Mouse (Mus musculus) forebrain, embryonic 14.5 days (tissue): ENCODE measurements at regions not wholly inside any gene's neighbourhood (a gene's known extent, or its start where the extent isn't known, plus 50 kb on each side); places are given as distances from the start of the nearest gene placed in this dataset.

Experiments
- ATAC-seq: fragments of 200-750 bp; cut with Nextera tagmentation; 2 replicates; pipeline ENCODE4 v1.8.0; 2017; ENCODE audit warnings: mild to moderate bottlenecking, moderate library complexity
- DNase-seq: peaks from one replicate; pipeline ENCODE4 v3.0.0-alpha.2; 2015; ENCODE audit warnings: low spot score
- H3K27ac ChIP-seq: fragments of 300-500 bp; sonication (generic); 2 replicates; pipeline ENCODE4 v1.5.1; 2014; ENCODE audit warnings: low read depth, mild to moderate bottlenecking, control low read depth, low read length, moderate library complexity
- H3K27me3 ChIP-seq: fragments of 300-500 bp; sonication (generic); replicated peaks from 2 replicates; pipeline ENCODE4 v1.6.1; 2014; ENCODE audit warnings: low read length, control low read depth, mixed read lengths; ENCODE audit not compliant: control insufficient read depth, insufficient read depth
- H3K36me3 ChIP-seq: fragments of 300-500 bp; sonication (generic); 2 replicates; pipeline ENCODE4 v1.6.1; 2014; ENCODE audit warnings: low read length, control low read depth; ENCODE audit not compliant: control insufficient read depth, insufficient read depth
- H3K4me1 ChIP-seq: fragments of 300-500 bp; sonication (generic); 2 replicates; pipeline ENCODE4 v1.6.1; 2014; ENCODE audit warnings: antibody characterized with exemption, low read length, control low read depth; ENCODE audit not compliant: control insufficient read depth, insufficient read depth
- H3K4me2 ChIP-seq: fragments of 300-500 bp; sonication (generic); 2 replicates; pipeline ENCODE4 v1.6.1; 2014; ENCODE audit warnings: mild to moderate bottlenecking, control low read depth, low read length
- H3K4me3 ChIP-seq: fragments of 300-500 bp; sonication (generic); 2 replicates; pipeline ENCODE4 v1.5.1; 2014; ENCODE audit warnings: low read depth, low read length, control low read depth
- H3K9ac ChIP-seq: fragments of 300-500 bp; sonication (generic); 2 replicates; pipeline ENCODE4 v1.6.1; 2014; ENCODE audit warnings: mild to moderate bottlenecking, low read length, control low read depth, moderate library complexity
- H3K9me3 ChIP-seq: fragments of 300-500 bp; sonication (generic); replicated peaks from 2 replicates; pipeline ENCODE4 v1.6.1; 2016; ENCODE audit warnings: low read length, control low read depth, mixed read lengths; ENCODE audit not compliant: control insufficient read depth
- WGBS: fragments of 180-500 bp; shearing (Covaris S2); extraction: QIAGEN DNeasy Blood & Tissue Kit; methylation state at CpG from one replicate; pipeline ENCODE4 v1.1.7; 2014; 5-methylcytosine and 5-hydroxymethylcytosine counted together

GRCm38 (mm10) chr12:10445738-10446137 lies 55.2 kb downstream of the Rdh14 start:
- H3K36me3 ChIP-seq, result no peaks in the 10 kb centered on the region
- no peak for ATAC-seq
- WGBS, result 83% methylated on average over 1 of the region's 1 CpGs

GRCm38 (mm10) chr12:10457960-10458655 lies 67.5 kb downstream of the Rdh14 start:
- H3K36me3 ChIP-seq, result no peaks in the 10 kb centered on the region
- no peaks in the 10 kb centered on the region for H3K4me1 ChIP-seq
- DNase-seq (no peak), ATAC-seq (no peak)
- H3K27me3 ChIP-seq, result no peaks in the 10 kb centered on the region
- 90% methylated on average over 1 of the region's 1 CpGs for WGBS
- no peak overlapping the region for H3K4me3 ChIP-seq
- H3K4me2 ChIP-seq, result no peak overlapping the region
- no peak overlapping the region for H3K9ac ChIP-seq
- H3K9me3 ChIP-seq, result no peaks in the 10 kb centered on the region
- H3K27ac ChIP-seq, result no peak overlapping the region

More at GRCm38 (mm10) chr12:10445738-10446137, 55.2 kb downstream of the Rdh14 start:
- no peaks in the 10 kb centered on the region for H3K27me3 ChIP-seq
- H3K9ac ChIP-seq, result no peak overlapping the region
- H3K27ac ChIP-seq, result no peak overlapping the region
- H3K4me1 ChIP-seq, result no peaks in the 10 kb centered on the region
- no peak overlapping the region for H3K4me2 ChIP-seq
- no peak overlapping the region for H3K4me3 ChIP-seq
- DNase-seq, result no peak
- no peaks in the 10 kb centered on the region for H3K9me3 ChIP-seq

- Histone ChIP-seq H3K4me3 (no peak overlapping the region), H3K9me3 (no peaks in the 10 kb centered on the region), H3K4me1 (no peaks in the 10 kb centered on the region), H3K4me2 (no peak overlapping the region), H3K9ac (no peak overlapping the region), H3K27me3 (no peaks in the 10 kb centered on the region), H3K27ac (no peak overlapping the region), H3K36me3 (no peaks in the 10 kb centered on the region)
- ATAC-seq (no peak), DNase-seq (no peak)
- WGBS, result 89% methylated on average over 7 of the region's 7 CpGs
Measured at GRCm38 (mm10) chr12:10461796-10462195, 71.2 kb downstream of the Rdh14 start.

GRCm38 (mm10) chr12:10462956-10463355 lies 72.4 kb downstream of the Rdh14 start:
- ATAC-seq (no peak), DNase-seq (no peak)
- Histone ChIP-seq H3K4me3 (no peak overlapping the region), H3K9me3 (no peaks in the 10 kb centered on the region), H3K27me3 (no peaks in the 10 kb centered on the region), H3K4me2 (no peak overlapping the region), H3K9ac (no peak overlapping the region), H3K36me3 (no peaks in the 10 kb centered on the region), H3K4me1 (no peaks in the 10 kb centered on the region), H3K27ac (no peak overlapping the region)
- 60% methylated on average over 3 of the region's 3 CpGs for WGBS

GRCm38 (mm10) chr12:10473986-10474385 lies 83.4 kb downstream of the Rdh14 start:
- no peaks in the 10 kb centered on the region for H3K4me1 ChIP-seq
- no peak overlapping the region for H3K27ac ChIP-seq
- 85% methylated on average over 1 of the region's 1 CpGs for WGBS
- no peaks in the 10 kb centered on the region for H3K36me3 ChIP-seq
- no peak overlapping the region for H3K4me2 ChIP-seq
- ATAC-seq (no peak), DNase-seq (no peak)
- no peaks in the 10 kb centered on the region for H3K27me3 ChIP-seq
- H3K9ac ChIP-seq, result no peak overlapping the region
- no peak overlapping the region for H3K4me3 ChIP-seq
- no peaks in the 10 kb centered on the region for H3K9me3 ChIP-seq

- Histone ChIP-seq H3K36me3 (no peaks in the 10 kb centered on the region), H3K27ac (no peak overlapping the region), H3K4me3 (no peak overlapping the region), H3K9me3 (no peaks in the 10 kb centered on the region), H3K4me2 (no peak overlapping the region), H3K4me1 (no peaks in the 10 kb centered on the region), H3K9ac (no peak overlapping the region), H3K27me3 (no peaks in the 10 kb centered on the region)
- 46% methylated on average over 1 of the region's 1 CpGs for WGBS
- DNase-seq (no peak), ATAC-seq (no peak)
Measured at GRCm38 (mm10) chr12:10480781-10481180, 90.2 kb downstream of the Rdh14 start.

- DNase-seq (no peak), ATAC-seq (no peak)
- WGBS, result 89% methylated on average over 4 of the region's 4 CpGs
- H3K4me2 ChIP-seq, result no peak overlapping the region
- no peaks in the 10 kb centered on the region for H3K36me3 ChIP-seq
- H3K27me3 ChIP-seq, result no peaks in the 10 kb centered on the region
- no peak overlapping the region for H3K9ac ChIP-seq
- H3K9me3 ChIP-seq, result no peaks in the 10 kb centered on the region
- no peak overlapping the region for H3K4me3 ChIP-seq
- H3K4me1 ChIP-seq, result no peaks in the 10 kb centered on the region
- no peak overlapping the region for H3K27ac ChIP-seq
Measured at GRCm38 (mm10) chr12:10482294-10483010, 91.9 kb downstream of the Rdh14 start.

- H3K27me3 ChIP-seq, result no peaks in the 10 kb centered on the region
- no peak for ATAC-seq
- no peaks in the 10 kb centered on the region for H3K4me1 ChIP-seq
- H3K4me2 ChIP-seq, result no peak overlapping the region
- H3K9me3 ChIP-seq, result no peaks in the 10 kb centered on the region
- no peak overlapping the region for H3K9ac ChIP-seq
- no peaks in the 10 kb centered on the region for H3K36me3 ChIP-seq
- no peak overlapping the region for H3K27ac ChIP-seq
- H3K4me3 ChIP-seq, result no peak overlapping the region
- no peak for DNase-seq
Measured at GRCm38 (mm10) chr12:10506721-10507120, 116.1 kb downstream of the Rdh14 start.

GRCm38 (mm10) chr12:10513526-10513925 lies 123.0 kb downstream of the Rdh14 start:
- no peaks in the 10 kb centered on the region for H3K9me3 ChIP-seq
- no peaks in the 10 kb centered on the region for H3K4me1 ChIP-seq
- H3K4me2 ChIP-seq, result no peak overlapping the region
- no peaks in the 10 kb centered on the region for H3K36me3 ChIP-seq
- H3K27me3 ChIP-seq, result no peaks in the 10 kb centered on the region
- ATAC-seq (no peak), DNase-seq (no peak)
- H3K9ac ChIP-seq, result no peak overlapping the region
- H3K4me3 ChIP-seq, result no peak overlapping the region
- 89% methylated on average over 5 of the region's 5 CpGs for WGBS
- no peak overlapping the region for H3K27ac ChIP-seq
